Mouse (Mus musculus) myocyte (in vitro differentiated cells): Measurements from ENCODE around the gene Gm1113. TPM values are rescaled to one million over a fixed set of nuclear protein-coding genes. Genes with fewer than 3 reads are reported as not detected.

ENCODE experiments used
- H3K27me3 ChIP-seq: one replicate; pipeline ENCODE4 v1.6.1; 2011; ENCODE audit not compliant: control insufficient read depth, insufficient read depth, insufficient read length
- H3K36me3 ChIP-seq: one replicate; pipeline ENCODE4 v1.6.1; 2011; ENCODE audit not compliant: control insufficient read depth, insufficient read depth
- H3K4me2 ChIP-seq: one replicate; pipeline ENCODE4 v1.6.1; 2011; ENCODE audit warnings: low read depth, control low read depth
- H3K4me3 ChIP-seq: one replicate; pipeline ENCODE4 v1.5.1; 2011; ENCODE audit warnings: mild to moderate bottlenecking, control low read depth, moderate library complexity
- H3K79me2 ChIP-seq: one replicate; pipeline ENCODE4 v1.6.1; 2011; ENCODE audit not compliant: control insufficient read depth, insufficient read depth
- H3ac ChIP-seq: one replicate; pipeline ENCODE4 v1.6.1; 2011; ENCODE audit not compliant: control insufficient read depth, insufficient read length
- CEBPB ChIP-seq: IDR thresholded peaks from 2 replicates; pipeline ENCODE4 v1.6.1; 2011; ENCODE audit warnings: mild to moderate bottlenecking, moderate library complexity; ENCODE audit not compliant: poor library complexity, insufficient read depth, severe bottlenecking
- E2F4 ChIP-seq: IDR thresholded peaks from one replicate; pipeline ENCODE4 v1.6.1; 2011; ENCODE audit warnings: mild to moderate bottlenecking, control low read depth, moderate library complexity; ENCODE audit not compliant: insufficient read depth
- MAX ChIP-seq: IDR thresholded peaks from one replicate; pipeline ENCODE4 v1.6.1; 2011; ENCODE audit warnings: low read depth, mild to moderate bottlenecking, control low read depth
- MYOD1 ChIP-seq, 3 experiments: IDR thresholded peaks; one replicate each; pipeline ENCODE4 v1.6.1; 2011; ENCODE audit warnings: control low read depth in 2 of 3, low read depth in 2 of 3, mild to moderate bottlenecking in 2 of 3, moderate library complexity in 1 of 3; ENCODE audit not compliant: insufficient read length in 2 of 3, control insufficient read depth in 1 of 3
- MYOG ChIP-seq, 3 experiments: IDR thresholded peaks; one replicate each; pipeline ENCODE4 v1.6.1; 2011; ENCODE audit warnings: control low read depth in 2 of 3, low read depth in 2 of 3, mild to moderate bottlenecking in 2 of 3; ENCODE audit not compliant: insufficient read length in 2 of 3, control insufficient read depth in 1 of 3, insufficient read depth in 1 of 3
- POLR2A ChIP-seq: IDR thresholded peaks from one replicate; pipeline ENCODE4 v1.6.1; 2011; ENCODE audit warnings: low read depth, mild to moderate bottlenecking, control low read depth, moderate library complexity; ENCODE audit not compliant: insufficient read length
- POLR2AphosphoS2 ChIP-seq: IDR thresholded peaks from one replicate; pipeline ENCODE4 v1.6.1; 2011; ENCODE audit warnings: low read depth, control low read depth; ENCODE audit not compliant: insufficient read length
- REST ChIP-seq: IDR thresholded peaks from one replicate; pipeline ENCODE4 v1.6.1; 2011; ENCODE audit warnings: mild to moderate bottlenecking, control low read depth, moderate library complexity; ENCODE audit not compliant: insufficient read depth, insufficient read length
- SRF ChIP-seq: IDR thresholded peaks from one replicate; pipeline ENCODE4 v1.6.1; 2011; ENCODE audit warnings: low read depth; ENCODE audit not compliant: control insufficient read depth, insufficient read length
- TCF12 ChIP-seq: IDR thresholded peaks from one replicate; pipeline ENCODE4 v1.6.1; 2011; ENCODE audit warnings: mild to moderate bottlenecking, control low read depth; ENCODE audit not compliant: poor library complexity, insufficient read depth, severe bottlenecking
- TCF3 ChIP-seq: IDR thresholded peaks from one replicate; pipeline ENCODE4 v1.6.1; 2011; ENCODE audit warnings: low read depth, control low read depth; ENCODE audit not compliant: insufficient read length
- USF1 ChIP-seq: IDR thresholded peaks from one replicate; pipeline ENCODE4 v1.6.1; 2011; ENCODE audit warnings: low read depth, mild to moderate bottlenecking, control low read depth, moderate library complexity
- polyA plus RNA-seq: library from polyadenylated mRNA; unstranded; fragments of >200 nt; fragmentation: generic; extraction: Trizol; gene quantifications from one replicate; pipeline ENCODE4 v1.2.1, GENCODE M21; 2012; ENCODE audit warnings: missing spikeins

Gene Gm1113
- not detected for polyA plus RNA-seq

DNA sequence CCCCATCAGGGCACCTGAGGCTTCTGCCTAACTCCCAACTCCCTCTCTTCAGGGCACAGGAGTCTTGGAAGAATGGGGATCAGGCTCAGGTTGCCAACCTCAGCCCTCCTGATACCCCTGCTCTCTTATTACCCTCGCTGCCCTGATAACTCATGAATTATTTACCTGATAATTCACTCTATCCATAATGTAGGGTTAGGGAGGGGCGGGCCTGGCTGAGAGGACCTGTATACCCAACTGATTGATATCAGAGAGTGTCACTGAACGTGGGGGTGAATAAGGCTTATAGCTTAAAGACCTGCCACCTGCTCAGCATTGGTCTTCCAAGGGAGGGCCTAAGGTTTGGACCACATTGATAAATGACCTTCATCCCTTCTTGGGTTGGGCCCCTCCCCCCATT lies at the start of gene Gm1113:
Gm1113 (minus strand) TSS at position 101 of the 400 bp plus-strand sequence.
- H3K27me3 ChIP-seq: no peaks in the 10 kb centered on the region

DNA sequence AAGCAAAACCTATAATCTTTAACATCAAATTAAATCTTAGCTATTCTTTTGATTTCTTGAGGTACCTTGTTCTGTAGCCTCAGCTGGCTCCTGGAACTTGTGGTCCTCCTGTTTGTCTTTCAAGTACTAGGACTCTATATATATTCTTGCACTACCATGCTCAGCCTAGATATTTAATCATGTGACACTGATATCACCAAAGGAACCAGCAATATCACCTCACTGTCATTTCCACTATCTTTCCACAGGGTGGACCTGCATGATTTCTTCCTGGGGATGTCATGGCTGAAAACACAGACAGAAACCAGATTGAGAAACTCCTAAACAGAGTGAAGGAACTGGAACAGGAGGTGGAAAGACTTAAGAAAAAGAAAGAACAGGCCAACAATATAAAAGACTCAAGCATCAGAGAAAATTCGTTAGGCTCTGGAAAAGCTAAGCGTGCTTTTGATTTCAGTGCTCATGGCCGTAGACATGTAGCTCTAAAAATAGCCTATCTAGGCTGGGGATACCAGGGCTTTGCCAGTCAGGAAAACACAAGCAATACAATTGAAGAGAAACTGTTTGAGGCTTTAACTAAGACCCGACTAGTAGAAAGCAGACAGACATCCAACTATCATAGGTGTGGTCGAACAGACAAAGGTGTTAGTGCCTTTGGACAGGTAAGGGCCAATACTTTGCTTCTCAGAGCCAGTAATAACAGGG lies 46.6 kb upstream of the Gm1113 start:
- Histone ChIP-seq H3K4me2 (no peak overlapping the region), H3K27me3 (no peaks in the 10 kb centered on the region), H3ac (no peak overlapping the region), H3K79me2 (peaks cover 94% of the 10 kb centered on the region), H3K36me3 (peaks cover 64% of the 10 kb centered on the region), H3K4me3 (no peak overlapping the region)
- TF ChIP-seq REST: no peak
- no peak for TF ChIP-seq SRF
- TF ChIP-seq MAX: no peak
- TF ChIP-seq TCF12: no peak
- TF ChIP-seq MYOG (IDR thresholded peaks at IDR 0.05; ENCODE audit: control insufficient read depth in 1 of 3, insufficient read depth in 1 of 3, insufficient read length in 2 of 3, low read depth in 2 of 3): no peak
- no peak for TF ChIP-seq USF1
- no peak for TF ChIP-seq CEBPB
- TF ChIP-seq MYOD1 (IDR thresholded peaks at IDR 0.05; ENCODE audit: control insufficient read depth in 1 of 3, insufficient read length in 2 of 3, low read depth in 2 of 3): no peak
- no peak for TF ChIP-seq POLR2A
- TF ChIP-seq TCF3: no peak
- TF ChIP-seq E2F4: no peak
- TF ChIP-seq POLR2AphosphoS2: no peak

More for the DNA sequence above, at the start of gene Gm1113:
- Histone ChIP-seq H3ac (no peak within 1 kb of the TSS), H3K79me2 (no peaks in the 10 kb centered on the region), H3K36me3 (no peaks in the 10 kb centered on the region), H3K4me2 (no peak within 1 kb of the TSS), H3K4me3 (no peak within 1 kb of the TSS)
- TF ChIP-seq USF1 (no peak), POLR2AphosphoS2 (no peak), SRF (no peak), REST (no peak), TCF12 (no peak), TCF3 (no peak), POLR2A (no peak), CEBPB (no peak), E2F4 (no peak)

DNA sequence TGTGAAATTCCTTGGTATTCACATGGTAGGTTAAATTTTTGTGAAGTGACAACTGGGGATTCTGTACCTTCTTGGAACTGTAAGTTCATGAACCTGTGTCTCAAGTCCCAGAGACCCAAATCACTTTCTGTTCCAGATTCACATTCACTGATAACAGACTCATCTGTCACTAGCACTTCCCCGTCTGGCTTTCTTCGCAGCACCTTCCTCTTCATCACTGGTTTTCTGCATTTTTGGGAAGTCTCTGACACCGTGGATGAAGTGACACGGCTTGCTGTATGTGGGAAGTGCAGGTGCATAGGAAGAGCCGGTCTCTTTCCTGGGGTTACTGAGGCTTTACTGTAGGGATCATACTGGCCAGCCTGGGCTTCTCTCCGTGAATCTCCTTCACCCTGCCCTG lies 43.5 kb upstream of the Gm1113 start:
- H3K4me2 ChIP-seq: no peak overlapping the region
- TF ChIP-seq POLR2AphosphoS2 (no peak), MAX (no peak), SRF (no peak), E2F4 (no peak), MYOD1 (IDR thresholded peaks at IDR 0.05; ENCODE audit: control insufficient read depth in 1 of 3, insufficient read length in 2 of 3, low read depth in 2 of 3) (no peak), REST (no peak), POLR2A (no peak), MYOG (IDR thresholded peaks at IDR 0.05; ENCODE audit: control insufficient read depth in 1 of 3, insufficient read depth in 1 of 3, insufficient read length in 2 of 3, low read depth in 2 of 3) (no peak), TCF12 (no peak), TCF3 (no peak), CEBPB (no peak)
- H3K36me3 ChIP-seq: peaks cover 50% of the 10 kb centered on the region
- no peak overlapping the region for H3K4me3 ChIP-seq
- H3ac ChIP-seq: no peak overlapping the region
- H3K27me3 ChIP-seq: peaks cover 15% of the 10 kb centered on the region
- H3K79me2 ChIP-seq: peaks cover 66% of the 10 kb centered on the region

DNA sequence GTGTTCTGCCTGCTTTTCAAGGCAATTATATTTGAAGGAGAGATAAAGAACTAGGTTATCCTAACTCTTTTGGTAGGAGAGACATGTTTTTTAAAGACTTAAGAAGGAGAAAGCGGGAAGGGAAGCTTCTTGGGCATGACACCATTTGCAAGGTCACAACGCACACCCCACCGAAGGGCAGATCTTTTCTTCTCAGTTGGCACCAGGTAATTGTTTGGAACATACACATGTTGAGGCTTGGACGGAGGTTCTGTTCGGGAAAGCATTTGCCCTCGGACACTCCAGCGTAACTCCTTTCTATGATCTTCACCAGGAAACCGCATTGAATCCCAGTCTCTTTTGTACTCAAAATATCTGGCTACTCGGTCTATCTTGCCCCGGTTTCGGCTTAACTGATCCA lies 43.0 kb upstream of the Gm1113 start:
- H3K27me3 ChIP-seq: peaks cover 16% of the 10 kb centered on the region
- H3K4me2 ChIP-seq: no peak overlapping the region
- H3ac ChIP-seq: no peak overlapping the region
- H3K4me3 ChIP-seq: no peak overlapping the region
- peaks cover 66% of the 10 kb centered on the region for H3K79me2 ChIP-seq
- no peak for TF ChIP-seq USF1
- peaks cover 44% of the 10 kb centered on the region for H3K36me3 ChIP-seq

DNA sequence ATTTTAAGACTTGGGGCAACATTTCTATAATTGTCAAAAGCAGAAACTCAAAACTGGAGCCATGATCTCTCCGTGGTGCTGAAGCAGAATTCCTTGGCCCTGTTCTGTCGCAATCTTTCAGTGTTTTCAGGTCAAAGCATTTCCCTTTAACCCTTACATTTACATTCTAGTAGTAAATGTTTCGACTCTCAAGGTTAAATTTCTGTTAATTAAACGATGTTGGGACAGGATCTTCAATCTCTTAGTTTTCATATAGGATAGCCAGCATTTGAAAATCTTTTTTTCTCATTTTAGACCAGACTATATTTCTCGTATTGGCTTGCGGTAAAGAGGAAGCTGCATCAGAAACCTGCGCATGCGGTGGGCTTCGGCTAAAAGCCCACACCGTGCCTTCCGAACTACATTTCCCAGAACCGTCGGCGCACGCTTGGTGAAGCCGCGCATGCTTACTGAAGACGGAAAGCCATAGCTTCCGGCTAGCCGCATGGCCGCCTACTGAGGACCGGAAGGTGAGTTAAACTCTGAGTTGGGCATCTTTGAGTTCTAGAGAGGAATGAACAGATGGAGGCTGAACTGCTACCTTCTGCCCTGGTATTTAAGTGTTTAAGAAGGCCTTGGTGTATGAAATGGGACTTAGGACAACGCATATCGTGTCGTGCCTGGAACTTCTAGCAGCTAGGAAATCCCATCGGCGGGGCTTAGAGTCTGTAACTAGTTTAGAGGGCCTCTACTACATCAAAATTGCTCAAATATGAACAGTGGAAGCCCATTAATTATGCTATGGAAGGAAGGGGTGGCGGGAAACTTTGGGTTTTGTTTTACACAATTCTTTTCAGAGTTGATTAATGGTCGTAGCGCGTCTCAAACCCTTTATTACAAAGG lies 41.2 kb upstream of the Gm1113 start:
- peak overlapping the region; percentile 97 for H3K4me2 ChIP-seq
- no peak overlapping the region for H3ac ChIP-seq
- TF ChIP-seq REST: peak; percentile 62
- TF ChIP-seq POLR2AphosphoS2: no peak
- no peak for TF ChIP-seq TCF3
- TF ChIP-seq E2F4: no peak
- TF ChIP-seq MYOG (IDR thresholded peaks at IDR 0.05; ENCODE audit: control insufficient read depth in 1 of 3, insufficient read depth in 1 of 3, insufficient read length in 2 of 3, low read depth in 2 of 3): no peak
- 0 out of 2 replicates have a peak, but pooled peaks have one; percentile 18 for TF ChIP-seq CEBPB
- TF ChIP-seq USF1: no peak
- no peak for TF ChIP-seq SRF
- TF ChIP-seq MYOD1 (IDR thresholded peaks at IDR 0.05; ENCODE audit: control insufficient read depth in 1 of 3, insufficient read length in 2 of 3, low read depth in 2 of 3): no peak
- no peak for TF ChIP-seq MAX
- no peak for TF ChIP-seq TCF12
- TF ChIP-seq POLR2A: peak; percentile 61
- H3K4me3 ChIP-seq: peak overlapping the region; percentile 42
- H3K36me3 ChIP-seq: peaks cover 28% of the 10 kb centered on the region
- peaks cover 48% of the 10 kb centered on the region for H3K79me2 ChIP-seq
- peaks cover 23% of the 10 kb centered on the region for H3K27me3 ChIP-seq
